Mouse (Mus musculus): ENCODE data around the gene Ctcf. TPM values are rescaled to one million over a fixed set of nuclear protein-coding genes. Genes with fewer than 3 reads are reported as not detected.

The Ctcf gene
- polyA plus RNA-seq, 1 experiment = 21.6 TPM

Other genes with a start within 250 kb of the Ctcf start
- gene Kctd19, start 223.1 kb upstream of the Ctcf start, polyA plus RNA-seq (2012; rRNA removed) = 0.06 and 0.10 TPM in 2 replicates
- 0.48 and 0.53 TPM in 2 replicates for gene Lrrc36, start 223.0 kb upstream of the Ctcf start, polyA plus RNA-seq (2012; rRNA removed)
- 84.1 and 93.7 TPM in 2 replicates for gene Tppp3, start 165.0 kb upstream of the Ctcf start, polyA plus RNA-seq (2012; rRNA removed)
- 56.7 and 64.7 TPM in 2 replicates for gene Zdhhc1, start 139.7 kb upstream of the Ctcf start, polyA plus RNA-seq (2012; rRNA removed)
- gene Hsd11b2, start 117.8 kb upstream of the Ctcf start, polyA plus RNA-seq (2012; rRNA removed) = 0.49 and 0.52 TPM in 2 replicates
- gene Atp6v0d1, start 70.5 kb upstream of the Ctcf start, polyA plus RNA-seq (2012; rRNA removed) = 144 and 148 TPM in 2 replicates
- gene Ripor1, start 31.3 kb upstream of the Ctcf start, polyA plus RNA-seq (2012; rRNA removed) = 12.1 and 26.0 TPM in 2 replicates
- gene Agrp, start 825 bp downstream of the Ctcf start, polyA plus RNA-seq (2012; rRNA removed) = 0.27 and 0.89 TPM in 2 replicates
- 0.53 and 0.61 TPM in 2 replicates for gene Carmil2, start 49.7 kb downstream of the Ctcf start, polyA plus RNA-seq (2012; rRNA removed)
- 18.2 and 18.8 TPM in 2 replicates for gene Acd, start 64.5 kb downstream of the Ctcf start, polyA plus RNA-seq (2012; rRNA removed)
- 11.2 and 15.4 TPM in 2 replicates for gene Pard6a, start 64.6 kb downstream of the Ctcf start, polyA plus RNA-seq (2012; rRNA removed)
- gene 4933405L10Rik, start 71.1 kb downstream of the Ctcf start, polyA plus RNA-seq (2012; rRNA removed) = not detected in 2 replicates
- gene Enkd1, start 71.6 kb downstream of the Ctcf start, polyA plus RNA-seq (2012; rRNA removed) = 9.6 and 11.5 TPM in 2 replicates
- 5.2 and 5.9 TPM in 2 replicates for gene Gfod2, start 122.1 kb downstream of the Ctcf start, polyA plus RNA-seq (2012; rRNA removed)
- 17.7 and 18.2 TPM in 2 replicates for gene Ranbp10, start 190.8 kb downstream of the Ctcf start, polyA plus RNA-seq (2012; rRNA removed)
- not detected in 2 replicates for gene Tsnaxip1, start 191.2 kb downstream of the Ctcf start, polyA plus RNA-seq (2012; rRNA removed)
- gene Cenpt, start 216.7 kb downstream of the Ctcf start, polyA plus RNA-seq (2012; rRNA removed) = 14.5 and 21.2 TPM in 2 replicates
- gene Thap11, start 218.6 kb downstream of the Ctcf start, polyA plus RNA-seq (2012; rRNA removed) = 42.2 and 44.4 TPM in 2 replicates
- gene Nutf2, start 224.0 kb downstream of the Ctcf start, polyA plus RNA-seq (2012; rRNA removed) = 79.8 and 95.3 TPM in 2 replicates
- gene Edc4, start 244.3 kb downstream of the Ctcf start, polyA plus RNA-seq (2012; rRNA removed) = 38.1 and 44.6 TPM in 2 replicates